Mouse (Mus musculus) testis, postnatal 14 days (tissue): Measurements from ENCODE around the gene Olfr860.
"Not testable (repeated sequence)": the region's sequence is repeated elsewhere in the genome, so short reads cannot be mapped to it uniquely, and the experiment has no call there.

Experiments
- DNase-seq: peaks from one replicate; pipeline ENCODE4 v3.0.0; 2021; ENCODE audit warnings: low spot score

Olfr860 gene

GRCm38 (mm10) chr9:19849647-19850046 lies at the start of gene Olfr860:
Gene Olfr860, minus strand, starts transcription at chr9:19849747.
- no peak for DNase-seq

- DNase-seq: no peak
These were observed 38.4 kb upstream of the Olfr860 start, which contains the start of gene Olfr862 for GRCm38 (mm10) chr9:19887904-19888303. Gene Olfr862, minus strand, starts transcription at chr9:19888004.

- DNase-seq: not testable (repeated sequence)
These were observed 44.9 kb downstream of the Olfr860 start, which contains the start of gene Olfr859 for GRCm38 (mm10) chr9:19804606-19805005. Gene Olfr859, plus strand, starts transcription at chr9:19804906.

- DNase-seq: no peak
These were observed 46.5 kb downstream of the Olfr860 start for GRCm38 (mm10) chr9:19803000-19803399.
